Mouse (Mus musculus) retina, postnatal 7 days (tissue): ENCODE results near the gene Gatad2a.
"Not testable (repeated sequence)": the region's sequence is repeated elsewhere in the genome, so short reads cannot be mapped to it uniquely, and the experiment has no call there.

ENCODE experiments used
- DNase-seq: peaks from one replicate; pipeline ENCODE4 v3.0.0-alpha.2; 2012; ENCODE audit warnings: low read depth, low spot score

The Gatad2a gene

GRCm38 (mm10) chr8:69995422-69995775, 785 bp downstream of the Gatad2a start:
- DNase-seq: no peak

DNA sequence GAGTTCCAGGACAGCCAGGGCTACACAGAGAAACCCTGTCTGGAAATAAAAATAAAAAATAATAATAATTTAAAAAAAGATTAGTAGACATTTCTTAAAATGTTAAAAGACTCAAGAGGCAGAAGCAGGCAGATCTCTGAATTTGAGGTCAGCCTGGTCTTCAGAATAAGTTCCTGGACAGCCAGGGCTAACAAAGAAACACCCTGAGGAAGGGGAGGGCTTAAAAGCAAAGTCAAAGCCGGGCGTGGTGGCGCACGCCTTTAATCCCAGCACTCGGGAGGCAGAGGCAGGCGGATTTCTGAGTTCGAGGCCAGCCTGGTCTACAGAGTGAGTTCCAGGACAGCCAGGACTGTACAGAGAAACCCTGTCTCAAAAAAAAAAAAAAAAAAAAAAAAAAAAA, 7.2 kb downstream of the Gatad2a start:
- not testable (repeated sequence) for DNase-seq

DNA sequence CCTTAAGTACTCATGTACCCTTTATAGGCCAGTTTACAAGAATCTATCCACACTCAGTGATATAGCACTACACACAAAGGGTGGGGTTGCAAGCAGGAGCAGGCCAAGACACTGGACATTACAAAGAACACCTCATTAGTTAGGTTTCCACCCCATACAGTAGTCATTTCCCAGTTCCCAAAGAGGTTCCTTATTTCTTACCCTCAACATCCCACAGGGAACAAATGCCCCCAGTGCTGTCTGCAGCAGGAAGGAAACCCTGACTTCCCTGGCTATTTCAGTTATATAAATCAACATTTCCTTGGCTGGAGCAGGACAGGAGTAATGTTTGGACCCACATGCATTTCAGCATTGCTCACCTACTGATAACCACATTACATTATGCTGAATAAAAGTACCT, 8.4 kb downstream of the Gatad2a start:
- no peak for DNase-seq

GRCm38 (mm10) chr8:69984876-69985553, 11.2 kb downstream of the Gatad2a start:
- DNase-seq: no peak

GRCm38 (mm10) chr8:69978456-69978855, 17.7 kb downstream of the Gatad2a start:
- no peak for DNase-seq

GRCm38 (mm10) chr8:69974806-69975205, 21.4 kb downstream of the Gatad2a start:
- no peak for DNase-seq

GRCm38 (mm10) chr8:69974194-69974614, 22.0 kb downstream of the Gatad2a start:
- DNase-seq: peak; percentile 93

DNA sequence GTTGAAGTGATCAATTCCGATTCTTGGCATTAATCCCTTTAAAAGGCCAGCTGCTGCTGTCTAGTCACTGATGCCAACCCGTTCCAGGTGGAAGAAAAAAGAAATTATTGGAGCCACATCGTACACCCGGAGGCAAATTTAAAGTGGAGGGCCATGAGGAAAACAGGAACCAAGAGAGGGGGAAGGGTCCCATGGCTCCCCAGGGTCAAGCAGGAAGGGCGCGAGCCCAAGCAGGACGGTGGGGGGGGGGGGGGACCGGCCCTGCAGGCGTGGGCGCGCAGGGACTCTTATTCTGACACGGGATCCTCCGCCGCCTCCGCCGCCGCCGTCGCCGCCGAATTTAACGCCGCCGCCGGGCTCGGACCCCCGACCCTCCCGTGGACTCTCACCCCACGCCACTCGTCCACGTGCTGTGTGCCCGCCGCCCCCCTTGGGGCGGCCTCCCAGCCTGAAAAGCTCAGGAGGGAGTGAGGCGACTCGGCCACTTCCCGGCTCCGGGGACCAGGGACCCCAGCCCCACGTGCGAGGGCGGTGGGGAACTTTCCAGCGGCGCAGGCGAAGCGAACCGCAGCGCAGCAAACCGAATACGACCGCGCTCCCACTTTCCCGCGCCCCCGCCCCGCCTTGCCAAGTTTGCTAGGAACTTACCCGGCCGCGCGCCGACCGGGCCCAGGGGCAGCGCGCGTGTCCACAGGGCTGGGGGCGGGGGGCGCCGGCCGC, 22.6 kb downstream of the Gatad2a start:
- peak; percentile 24 for DNase-seq

DNA sequence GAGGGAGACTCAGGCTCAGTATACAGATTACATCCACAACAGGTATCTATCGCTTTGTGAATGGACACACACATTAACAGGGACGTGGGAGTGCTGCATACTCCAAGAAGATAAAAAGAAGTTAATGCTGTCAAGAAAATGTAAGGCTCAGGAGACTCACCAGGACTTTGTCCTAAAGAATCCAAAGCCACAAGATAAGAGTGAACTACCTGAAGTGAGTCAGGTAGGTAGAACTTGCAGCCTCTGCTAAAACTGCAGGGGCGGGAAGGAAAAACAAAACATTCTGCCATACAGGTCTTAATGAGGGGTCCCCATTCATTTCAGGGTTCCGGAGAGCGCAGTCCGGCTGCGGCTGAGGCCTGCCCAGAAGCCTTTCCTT, 23.1 kb downstream of the Gatad2a start:
- DNase-seq: no peak

GRCm38 (mm10) chr8:69970880-69971279, 25.3 kb downstream of the Gatad2a start:
- DNase-seq: no peak

DNA sequence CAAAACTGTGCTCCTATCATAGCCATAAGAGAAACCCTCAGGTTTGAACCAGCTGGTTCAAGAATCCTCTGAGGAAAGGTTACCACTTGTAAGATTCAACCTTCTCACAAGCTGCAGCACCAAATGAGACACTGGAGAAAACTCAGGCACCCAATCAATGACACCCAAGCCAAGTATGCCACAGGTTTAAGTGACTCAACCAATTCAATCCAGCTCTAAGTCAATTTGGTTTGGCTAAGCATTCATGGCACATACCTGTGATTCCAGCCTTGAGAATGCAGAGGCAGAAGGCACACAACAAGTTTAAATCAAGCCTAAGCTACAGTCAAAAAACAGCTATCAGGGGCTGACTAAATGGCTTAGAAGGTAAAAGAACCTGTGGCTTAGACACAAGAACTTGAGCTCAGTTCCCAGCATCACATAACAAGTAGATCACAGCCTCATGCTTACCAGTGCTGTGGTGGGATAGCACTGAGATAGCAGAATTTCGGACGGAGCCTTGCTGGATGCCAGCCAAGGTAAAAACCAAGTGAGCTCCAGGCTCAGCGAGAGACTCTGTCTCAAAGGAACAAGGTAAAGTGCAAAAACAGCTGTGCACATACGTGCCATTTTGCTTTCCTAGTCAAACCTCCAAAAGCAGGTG, 28.8 kb downstream of the Gatad2a start:
- no peak for DNase-seq

GRCm38 (mm10) chr8:69959241-69959640, 36.9 kb downstream of the Gatad2a start:
- DNase-seq: no peak

DNA sequence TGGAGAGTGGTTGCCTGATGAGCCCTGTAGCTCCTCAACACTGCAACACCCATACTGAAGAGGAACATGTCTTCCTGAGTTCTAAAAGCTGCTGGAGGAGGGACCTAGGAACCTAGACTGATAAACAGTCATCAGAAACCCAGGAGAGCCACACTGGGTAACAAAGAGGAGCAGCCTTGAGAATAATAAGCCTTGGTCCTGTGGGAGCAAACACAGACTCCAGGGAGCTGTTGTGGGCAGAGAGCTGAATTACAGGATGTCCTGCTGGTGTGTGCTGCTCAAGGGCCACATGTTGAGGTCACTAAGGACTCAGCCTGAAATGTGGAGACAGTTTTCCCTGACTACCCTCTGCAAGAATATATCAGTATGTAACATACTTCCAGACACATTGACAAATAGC, 38.3 kb downstream of the Gatad2a start:
- no peak for DNase-seq

- DNase-seq: no peak
Observed at GRCm38 (mm10) chr8:69957419-69957818, 38.8 kb downstream of the Gatad2a start.

GRCm38 (mm10) chr8:69956651-69957050, 39.5 kb downstream of the Gatad2a start:
- DNase-seq: no peak

DNA sequence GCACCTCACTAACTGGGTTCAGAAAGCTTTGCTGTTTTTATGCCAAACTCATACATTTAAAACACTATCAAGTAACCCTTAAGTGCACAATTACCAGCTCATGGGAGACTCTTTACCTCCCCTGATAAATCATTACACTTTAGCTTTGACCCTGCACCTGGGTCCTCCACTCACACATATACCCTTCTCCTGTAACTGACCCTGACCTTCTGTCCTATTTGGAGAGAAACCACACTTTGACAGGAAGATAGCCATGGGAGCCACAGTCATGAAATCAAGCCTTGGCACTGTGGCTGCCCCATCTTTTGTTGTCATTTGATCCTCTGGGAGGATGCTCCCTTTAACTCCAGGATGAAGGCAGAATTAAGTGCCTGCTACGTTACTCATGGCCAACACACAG, 41.5 kb downstream of the Gatad2a start:
- DNase-seq: no peak

DNA sequence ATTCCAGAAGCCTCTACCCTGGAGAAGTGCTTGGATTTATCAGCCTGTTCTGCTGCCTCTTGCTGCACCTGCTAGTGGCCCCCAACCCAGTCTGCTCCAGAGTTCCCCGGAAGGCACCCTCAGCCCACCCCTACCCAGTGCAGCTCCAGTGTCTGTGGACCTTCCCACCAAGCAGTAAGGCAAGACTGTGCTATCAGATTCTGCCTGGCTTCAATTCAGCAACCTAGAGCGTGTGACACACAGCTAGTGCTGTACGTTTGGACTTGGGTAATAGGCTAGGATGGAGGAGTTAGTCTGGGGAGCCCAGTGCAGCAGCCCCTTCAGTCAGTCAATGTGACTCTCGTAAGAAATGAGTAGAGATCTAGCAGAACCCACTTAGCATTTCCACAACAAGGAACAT, 42.0 kb downstream of the Gatad2a start:
- no peak for DNase-seq

- DNase-seq: no peak
Observed at GRCm38 (mm10) chr8:69950300-69950699, 45.9 kb downstream of the Gatad2a start.

GRCm38 (mm10) chr8:69942495-69942894, 53.7 kb downstream of the Gatad2a start:
- DNase-seq: not testable (repeated sequence)

GRCm38 (mm10) chr8:69940386-69940785, 55.8 kb downstream of the Gatad2a start:
- no peak for DNase-seq

DNA sequence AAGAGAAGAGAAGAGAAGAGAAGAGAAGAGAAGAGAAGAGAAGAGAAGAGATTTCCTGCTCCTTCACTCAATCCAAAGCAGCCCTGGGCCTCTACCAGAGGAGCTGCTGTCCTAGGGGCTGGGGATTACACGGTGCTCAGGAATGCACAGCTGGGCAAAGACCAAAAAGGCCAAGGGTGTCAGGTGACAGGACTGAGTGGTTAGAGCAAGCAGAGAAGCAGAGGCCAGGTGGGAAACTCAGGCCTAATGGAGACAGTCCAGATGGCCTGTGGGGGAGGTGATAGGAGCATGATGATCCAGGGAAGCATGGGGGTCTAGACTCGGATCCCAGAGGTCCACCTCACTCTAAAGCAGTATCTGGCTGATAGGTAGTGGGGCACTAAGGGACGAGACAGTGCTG, 56.6 kb downstream of the Gatad2a start:
- no peak for DNase-seq

GRCm38 (mm10) chr8:69938245-69938982, 57.8 kb downstream of the Gatad2a start:
- no peak for DNase-seq
